Mouse (Mus musculus) Muller cell, postnatal 12 days (primary cell): Measurements from ENCODE around the gene Sat1.

Experiments
- DNase-seq: peaks from one replicate; pipeline ENCODE4 v3.0.0-alpha.2; 2015; ENCODE audit errors: inconsistent ontology term

The Sat1 gene

GRCm38 (mm10) chrX:155166313-155166712 is 49.9 kb downstream of the Sat1 start:
- DNase-seq, result no peak

GRCm38 (mm10) chrX:155163553-155163952 is 52.7 kb downstream of the Sat1 start:
- DNase-seq, result no peak
